Mouse (Mus musculus): ENCODE data around the gene Hs6st1.
"Not testable (repeated sequence)": the region's sequence is repeated elsewhere in the genome, so short reads cannot be mapped to it uniquely, and the experiment has no call there.

Gene Hs6st1

GRCm38 (mm10) chr1:36068076-36068475, at the start of gene Hs6st1:
Gene Hs6st1, plus strand, starts transcription at chr1:36068400.
- in situ Hi-C loops (cut with MboI; ENCODE audit: low pct_unique_long_range_greater_than_20kb in 1 of 2, low sequenced_read_pairs in 2 of 2, unreplicated experiment in 1 of 2), result loop anchor here (5.0 to 10.0 kb wide), 2 partner anchors 223 to 226 kb away; no protein-coding TSS in a partner anchor

- in situ Hi-C loops (cut with MboI; ENCODE audit: low pct_unique_long_range_greater_than_20kb in 1 of 2, low sequenced_read_pairs in 2 of 2, unreplicated experiment in 1 of 2), result loop anchor here (5.0 kb wide), 1 partner anchor 34 kb away; no protein-coding TSS in a partner anchor
Observed at GRCm38 (mm10) chr1:36018617-36019016, 49.6 kb upstream of the Hs6st1 start.

DNA sequence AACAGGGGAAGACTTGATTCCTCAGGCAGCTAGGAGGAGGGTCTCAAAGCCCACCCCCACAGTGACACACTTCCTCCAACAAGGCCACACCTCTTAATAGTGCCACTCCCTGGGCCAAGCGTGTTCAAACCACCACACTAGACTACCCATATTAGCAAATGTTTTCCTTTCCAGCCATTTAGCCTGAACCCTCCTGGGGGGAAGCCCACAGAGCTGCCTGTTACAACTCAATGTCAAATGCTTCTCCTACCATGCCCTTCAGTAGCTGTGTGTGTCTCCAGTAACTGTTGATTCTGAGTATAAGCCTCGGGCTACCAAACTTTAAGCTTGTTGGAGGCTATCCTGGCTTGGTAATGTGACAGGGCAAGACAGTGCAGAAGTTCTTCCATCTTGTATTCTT, 49.0 kb upstream of the Hs6st1 start:
- in situ Hi-C loops (cut with MboI; ENCODE audit: low pct_unique_long_range_greater_than_20kb in 1 of 2, low sequenced_read_pairs in 2 of 2, unreplicated experiment in 1 of 2), result loop anchor here (5.0 kb wide), 1 partner anchor 33 kb away; no protein-coding TSS in a partner anchor

DNA sequence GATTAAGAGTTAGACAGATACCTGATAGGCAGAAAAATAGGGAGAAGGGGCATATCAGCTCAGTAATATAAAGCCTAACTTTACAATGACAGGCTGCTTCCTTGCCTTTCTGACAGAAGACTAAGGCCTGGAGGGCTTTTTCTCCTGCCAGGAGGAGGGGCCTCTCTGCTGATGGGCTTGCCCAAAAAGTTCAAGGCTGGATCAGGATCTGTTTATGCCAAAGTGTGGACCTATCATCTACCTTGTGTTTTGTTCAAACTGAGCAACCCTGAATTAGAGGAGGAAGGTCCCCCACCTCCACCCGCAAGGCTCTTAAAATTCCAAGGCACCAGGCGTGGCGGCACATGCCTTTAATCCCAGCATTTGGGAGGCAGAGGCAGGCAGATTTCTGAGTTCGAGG, 47.9 kb upstream of the Hs6st1 start:
- in situ Hi-C loops (cut with MboI; ENCODE audit: low pct_unique_long_range_greater_than_20kb in 1 of 2, low sequenced_read_pairs in 2 of 2, unreplicated experiment in 1 of 2), result no loop called here

- in situ Hi-C loops (cut with MboI; ENCODE audit: low pct_unique_long_range_greater_than_20kb in 1 of 2, low sequenced_read_pairs in 2 of 2, unreplicated experiment in 1 of 2), result no loop called here
Observed at GRCm38 (mm10) chr1:36030421-36030821, 37.8 kb upstream of the Hs6st1 start.

- in situ Hi-C loops (cut with MboI; ENCODE audit: low pct_unique_long_range_greater_than_20kb in 1 of 2, low sequenced_read_pairs in 2 of 2, unreplicated experiment in 1 of 2), result no loop called here
Observed at GRCm38 (mm10) chr1:36038769-36039168, 29.4 kb upstream of the Hs6st1 start.

- in situ Hi-C loops (cut with MboI; ENCODE audit: low pct_unique_long_range_greater_than_20kb in 1 of 2, low sequenced_read_pairs in 2 of 2, unreplicated experiment in 1 of 2), result no loop called here
Observed at GRCm38 (mm10) chr1:36042072-36042471, 26.1 kb upstream of the Hs6st1 start.

GRCm38 (mm10) chr1:36043793-36044192, 24.4 kb upstream of the Hs6st1 start:
- in situ Hi-C loops (cut with MboI; ENCODE audit: low pct_unique_long_range_greater_than_20kb in 1 of 2, low sequenced_read_pairs in 2 of 2, unreplicated experiment in 1 of 2), result not testable (repeated sequence)

GRCm38 (mm10) chr1:36044288-36044687, 23.9 kb upstream of the Hs6st1 start:
- in situ Hi-C loops (cut with MboI; ENCODE audit: low pct_unique_long_range_greater_than_20kb in 1 of 2, low sequenced_read_pairs in 2 of 2, unreplicated experiment in 1 of 2), result no loop called here

- in situ Hi-C loops (cut with MboI; ENCODE audit: low pct_unique_long_range_greater_than_20kb in 1 of 2, low sequenced_read_pairs in 2 of 2, unreplicated experiment in 1 of 2), result loop anchor here (5.0 kb wide), 1 partner anchor 35 kb away; no protein-coding TSS in a partner anchor
Observed at GRCm38 (mm10) chr1:36052672-36053071, 15.5 kb upstream of the Hs6st1 start.

GRCm38 (mm10) chr1:36053566-36053965, 14.6 kb upstream of the Hs6st1 start:
- in situ Hi-C loops (cut with MboI; ENCODE audit: low pct_unique_long_range_greater_than_20kb in 1 of 2, low sequenced_read_pairs in 2 of 2, unreplicated experiment in 1 of 2), result loop anchor here (5.0 kb wide), 1 partner anchor 36 kb away; no protein-coding TSS in a partner anchor

DNA sequence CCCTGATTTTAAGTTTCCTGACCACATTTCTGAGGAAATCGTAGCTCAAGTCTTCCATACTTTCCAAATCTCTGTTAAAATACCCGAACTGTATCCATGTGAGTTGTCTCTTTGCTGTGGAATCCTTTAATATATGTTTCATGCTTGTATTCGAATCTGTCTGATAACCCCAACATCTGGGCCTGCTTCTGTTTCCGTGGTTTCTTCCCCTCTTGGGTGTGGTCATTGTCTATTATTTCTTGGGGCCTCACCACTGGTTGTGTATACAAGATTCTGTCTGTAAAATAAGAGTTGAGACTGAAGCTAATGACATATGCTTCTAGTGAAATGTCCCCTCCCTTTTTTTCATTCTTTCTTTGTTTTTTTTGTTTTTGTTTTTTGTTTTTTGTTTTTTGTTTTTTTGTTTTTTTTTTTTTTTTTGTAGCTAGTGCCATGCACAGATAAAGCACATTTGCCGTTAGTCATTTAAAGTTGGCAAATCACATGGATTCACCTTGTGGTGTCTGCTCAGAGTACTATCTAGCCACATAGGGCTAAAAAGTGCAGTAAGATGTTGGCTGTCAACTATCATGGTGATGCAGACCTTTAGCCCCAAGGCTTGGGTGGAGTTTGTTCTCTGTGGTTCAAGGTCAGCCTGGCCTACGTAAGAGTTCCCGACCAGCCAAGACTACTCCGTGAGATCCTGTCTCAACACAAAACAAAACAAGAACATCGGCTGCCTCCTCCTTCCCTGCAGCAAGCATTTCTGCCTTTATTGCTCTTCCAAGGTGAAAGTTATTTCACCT, 13.8 kb upstream of the Hs6st1 start:
- in situ Hi-C loops (cut with MboI; ENCODE audit: low pct_unique_long_range_greater_than_20kb in 1 of 2, low sequenced_read_pairs in 2 of 2, unreplicated experiment in 1 of 2), result loop anchor here (5.0 kb wide), 1 partner anchor 37 kb away; no protein-coding TSS in a partner anchor

GRCm38 (mm10) chr1:36054967-36055357, 13.2 kb upstream of the Hs6st1 start:
- in situ Hi-C loops (cut with MboI; ENCODE audit: low pct_unique_long_range_greater_than_20kb in 1 of 2, low sequenced_read_pairs in 2 of 2, unreplicated experiment in 1 of 2), result loop anchor here (5.0 kb wide), 1 partner anchor 38 kb away; no protein-coding TSS in a partner anchor

DNA sequence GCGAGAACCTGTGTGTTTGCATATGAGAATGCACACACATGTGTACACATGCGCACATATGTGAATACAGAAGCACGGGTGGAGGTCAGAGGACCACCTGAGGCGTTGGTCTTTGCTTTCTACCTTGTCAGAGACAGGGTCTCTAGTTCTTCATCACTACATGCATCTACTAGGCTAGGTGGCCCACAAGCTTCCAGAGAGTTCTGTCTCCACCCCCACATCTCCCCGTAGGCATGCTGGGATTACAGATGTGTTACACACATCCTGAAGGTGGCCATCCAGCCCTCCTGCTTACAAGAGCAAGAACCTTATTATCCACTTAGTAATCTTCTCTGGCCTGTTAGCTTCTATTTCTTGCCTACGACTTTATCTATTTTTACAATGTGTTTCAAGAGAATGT, 8.8 kb upstream of the Hs6st1 start:
- in situ Hi-C loops (cut with MboI; ENCODE audit: low pct_unique_long_range_greater_than_20kb in 1 of 2, low sequenced_read_pairs in 2 of 2, unreplicated experiment in 1 of 2), result no loop called here

DNA sequence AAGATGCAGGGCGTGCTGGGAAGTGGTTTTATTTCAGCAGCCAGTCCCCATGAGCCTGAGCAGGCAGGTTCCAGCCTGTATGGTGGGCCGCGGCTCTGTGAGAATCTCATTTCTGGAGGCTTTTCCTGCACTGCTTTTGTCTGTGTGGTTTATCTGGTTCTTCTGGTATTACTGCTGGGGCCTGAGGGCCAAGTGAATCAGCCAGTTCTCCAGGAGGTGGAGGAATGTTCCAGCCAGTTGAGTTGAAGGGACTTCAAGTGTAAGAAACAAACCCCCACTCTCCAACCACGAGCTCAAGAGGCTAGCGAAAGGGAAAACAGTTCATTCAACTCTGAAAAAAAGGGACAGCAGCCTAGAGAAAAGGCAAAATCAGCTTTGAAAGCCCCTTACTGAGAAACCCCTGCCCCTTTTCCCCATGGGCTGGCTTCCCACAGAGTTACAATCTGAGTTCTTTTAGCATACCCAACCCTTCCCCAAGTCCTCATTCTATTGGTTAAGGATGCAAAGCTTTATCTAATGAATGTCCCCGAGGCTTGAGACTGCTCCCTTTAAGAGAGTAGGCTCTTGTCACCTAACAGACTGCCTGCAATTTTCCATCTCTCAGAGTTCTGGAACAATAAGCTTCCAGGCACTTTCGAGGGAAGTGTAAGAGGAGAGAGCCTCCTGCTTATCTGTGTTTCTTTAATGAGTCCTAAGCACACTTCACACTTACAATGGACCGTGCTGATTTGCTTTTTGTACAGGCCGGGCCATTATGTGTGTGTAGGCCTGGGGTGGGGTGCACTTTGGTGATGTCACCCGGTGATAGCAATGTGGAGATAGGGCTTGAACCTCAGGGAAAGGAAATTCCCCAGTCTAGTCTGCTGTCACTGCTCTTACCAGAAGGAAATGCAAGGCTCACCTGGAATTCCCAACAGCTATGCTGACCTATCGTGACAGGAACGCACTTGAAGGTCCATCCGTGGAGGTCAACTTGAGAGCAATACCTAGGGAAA, 7.9 kb upstream of the Hs6st1 start:
- in situ Hi-C loops (cut with MboI; ENCODE audit: low pct_unique_long_range_greater_than_20kb in 1 of 2, low sequenced_read_pairs in 2 of 2, unreplicated experiment in 1 of 2), result loop anchor here in 1 of 2 experiments (10.0 kb wide), 1 partner anchor 215 kb away; no protein-coding TSS in a partner anchor

- in situ Hi-C loops (cut with MboI; ENCODE audit: low pct_unique_long_range_greater_than_20kb in 1 of 2, low sequenced_read_pairs in 2 of 2, unreplicated experiment in 1 of 2), result loop anchor here in 1 of 2 experiments (10.0 kb wide), 1 partner anchor 217 kb away; no protein-coding TSS in a partner anchor
Observed at GRCm38 (mm10) chr1:36061211-36061915, 6.8 kb upstream of the Hs6st1 start.

DNA sequence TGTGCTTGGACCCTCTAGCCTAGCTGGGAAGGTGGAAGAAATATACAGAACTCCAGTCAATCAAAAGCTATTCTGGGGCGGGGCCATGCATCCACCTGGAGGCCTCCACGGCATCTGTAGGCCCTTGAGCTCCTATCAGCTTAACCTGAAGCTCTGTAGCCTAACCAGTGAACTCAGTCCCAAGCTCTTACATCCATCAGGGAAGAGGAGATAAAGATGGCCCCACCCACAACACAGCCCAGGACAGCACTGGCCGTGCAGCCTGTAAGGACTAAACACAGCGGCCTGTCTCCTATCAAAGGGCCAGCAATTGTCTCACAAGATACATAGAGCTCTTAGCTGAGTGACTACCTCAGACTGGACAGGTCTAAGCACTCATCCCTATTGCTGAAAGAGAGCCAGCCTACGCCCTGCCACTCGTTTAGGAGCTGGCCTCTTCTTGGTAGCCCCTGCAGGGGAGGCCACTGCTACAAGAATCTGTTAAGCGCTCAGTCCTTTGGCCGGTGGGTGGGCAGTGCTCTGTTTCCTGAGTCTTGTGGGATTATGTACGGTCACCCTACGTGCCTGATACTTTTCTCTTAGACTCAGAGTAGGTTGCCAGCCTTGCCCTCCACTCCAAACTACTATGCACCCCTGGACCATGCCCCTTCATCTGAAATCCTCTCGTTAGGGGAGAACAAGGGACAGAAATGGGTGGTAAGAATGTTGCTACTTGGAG, 6.0 kb upstream of the Hs6st1 start:
- in situ Hi-C loops (cut with MboI; ENCODE audit: low pct_unique_long_range_greater_than_20kb in 1 of 2, low sequenced_read_pairs in 2 of 2, unreplicated experiment in 1 of 2), result loop anchor here in 1 of 2 experiments (10.0 kb wide), 1 partner anchor 217 kb away; no protein-coding TSS in a partner anchor
